8 mouse cellular contexts compared by ENCODE assay signal in genomic region chr7:135410237-135410965, GRCm38 (mm10). TPM values are rescaled to one million over a fixed set of nuclear protein-coding genes. Genes with fewer than 3 reads are reported as not detected.
DNase-seq lines count a peak whose midpoint lies in the region; ATAC-seq and TF ChIP-seq lines count a peak whose summit lies in the region.

TSS of gene Foxi2 (plus strand) at chr7:135410308.

- no peaks in the 10 kb centered on the region for H3K9me3 ChIP-seq in heart, embryonic 12.5 days (replicated peaks)
- no peaks in the 10 kb centered on the region for H3K9me3 ChIP-seq in intestine, embryonic 15.5 days
- H3K9me3 ChIP-seq in stomach, postnatal 0 days (ENCODE audit: control insufficient read depth, low read length), result no peaks in the 10 kb centered on the region

- no peak for DNase-seq in heart, postnatal 36 days
- peak; percentile 26 for DNase-seq in right cerebral cortex, postnatal 14 days
- DNase-seq in right cerebral cortex, postnatal 36 days (ENCODE audit: low spot score in 2 of 2), result no peak
- DNase-seq in stomach, postnatal 0 days (ENCODE audit: low spot score), result no peak
- DNase-seq in ovary, adult 18-20 months (ENCODE audit: low spot score), result no peak
- no peak for DNase-seq in urinary bladder, postnatal 36 days (ENCODE audit: low spot score in 2 of 2)

- H3K4me2 ChIP-seq in heart, embryonic 12.5 days, result peak within 1 kb of the TSS; percentile 55
- peak within 1 kb of the TSS; percentile 47 for H3K4me2 ChIP-seq in intestine, embryonic 15.5 days (replicated peaks)
- H3K4me2 ChIP-seq in stomach, postnatal 0 days (replicated peaks; ENCODE audit: low read depth), result peak within 1 kb of the TSS; percentile 5; the same call in 1 of the 2 replicates

- H3K27ac ChIP-seq in heart, embryonic 12.5 days (ENCODE audit: poor library complexity, severe bottlenecking), result no peak within 1 kb of the TSS
- H3K27ac ChIP-seq in intestine, embryonic 15.5 days, result no peak within 1 kb of the TSS
- H3K27ac ChIP-seq in stomach, postnatal 0 days (replicated peaks), result no peak within 1 kb of the TSS

- H3K27me3 ChIP-seq in heart, embryonic 12.5 days (replicated peaks), result peaks cover 66% of the 10 kb centered on the region
- peaks cover 41% of the 10 kb centered on the region for H3K27me3 ChIP-seq in intestine, embryonic 15.5 days (replicated peaks)
- H3K27me3 ChIP-seq in stomach, postnatal 0 days (ENCODE audit: control insufficient read depth, insufficient read depth, low read length), result peaks cover 2% of the 10 kb centered on the region; the same call in 1 of the 2 replicates

- H3K4me3 ChIP-seq in heart, embryonic 12.5 days, result peak within 1 kb of the TSS; percentile 21
- peak within 1 kb of the TSS; percentile 19 for H3K4me3 ChIP-seq in intestine, embryonic 15.5 days (replicated peaks)
- no peak within 1 kb of the TSS for H3K4me3 ChIP-seq in stomach, postnatal 0 days (ENCODE audit: low read depth, low read length)

- no peaks in the 10 kb centered on the region for H3K36me3 ChIP-seq in heart, embryonic 12.5 days
- no peaks in the 10 kb centered on the region for H3K36me3 ChIP-seq in intestine, embryonic 15.5 days
- no peaks in the 10 kb centered on the region for H3K36me3 ChIP-seq in stomach, postnatal 0 days (ENCODE audit: control insufficient read depth, insufficient read depth, low read length)

- TF ChIP-seq CTCF in stomach, postnatal 0 days (IDR thresholded peaks at IDR 0.05; ENCODE audit: low read depth), result no peak

- no peak for TF ChIP-seq EP300 in stomach, postnatal 0 days (optimal IDR thresholded peaks at IDR 0.05)

- peaks cover 5% of the 10 kb centered on the region; the same call in 1 of the 2 replicates for H3K4me1 ChIP-seq in heart, embryonic 12.5 days (replicated peaks)
- no peaks in the 10 kb centered on the region for H3K4me1 ChIP-seq in intestine, embryonic 15.5 days (replicated peaks)
- no peaks in the 10 kb centered on the region for H3K4me1 ChIP-seq in stomach, postnatal 0 days (replicated peaks; ENCODE audit: control insufficient read depth, insufficient read depth)

- ATAC-seq in heart, embryonic 12.5 days (ENCODE audit: insufficient number of reproducible peaks, low FRiP score), result peak; percentile 11; the same call in 1 of the 2 replicates
- no peak for ATAC-seq in intestine, embryonic 15.5 days
- 0 out of 2 replicates have a peak, but pooled peaks have one; percentile 42 for ATAC-seq in stomach, postnatal 0 days (ENCODE audit: low FRiP score, low TSS enrichment)

- H3K9ac ChIP-seq in heart, embryonic 12.5 days, result no peak within 1 kb of the TSS
- no peak within 1 kb of the TSS for H3K9ac ChIP-seq in intestine, embryonic 15.5 days
- no peak within 1 kb of the TSS for H3K9ac ChIP-seq in stomach, postnatal 0 days (ENCODE audit: low read length)

- intact Hi-C loops in heart, postnatal 36 days (cut with DNase I), result no loop called here

- WGBS in heart, embryonic 12.5 days, result 2% methylated on average over 51 of the region's 51 CpGs
- 3% methylated on average over 51 of the region's 51 CpGs for WGBS in intestine, embryonic 15.5 days
- WGBS in stomach, postnatal 0 days, result 4% methylated on average over 49 of the region's 51 CpGs

RNA-seq across cellular contexts. Expression of gene Foxi2, which starts in this region (rescaled TPM):
- polyA plus RNA-seq in heart, embryonic 12.5 days (2016; fragmentation: Nextera tagmentation; extraction: Ambion mirVana), result not detected in 2 replicates
- not detected for total RNA-seq in heart, postnatal 36 days (2021)
- polyA plus RNA-seq in intestine, embryonic 15.5 days (2015; fragmentation: Nextera tagmentation; extraction: Ambion mirVana), result not detected in 2 replicates
- not detected in 2 replicates for polyA plus RNA-seq in stomach, postnatal 0 days (2015; fragmentation: Nextera tagmentation; extraction: Ambion mirVana)

Comparison
In these comparisons a context has a peak if more than half of its experiments do, and no peak if none do; other contexts are left out.
1. Peak in ATAC-seq, H3K4me3 ChIP-seq and H3K4me2 ChIP-seq in heart, embryonic 12.5 days; RNA of the gene not detected or under 1 TPM.
2. Peak in ATAC-seq and H3K4me2 ChIP-seq in stomach, postnatal 0 days; RNA of the gene not detected or under 1 TPM.
3. H3K4me2 ChIP-seq: peak in every context shown above with its lines; median percentile 55 in heart, embryonic 12.5 days; 47 in intestine, embryonic 15.5 days; 5 in stomach, postnatal 0 days.